Mouse (Mus musculus): ENCODE results near the gene Sh2b3.

DNA sequence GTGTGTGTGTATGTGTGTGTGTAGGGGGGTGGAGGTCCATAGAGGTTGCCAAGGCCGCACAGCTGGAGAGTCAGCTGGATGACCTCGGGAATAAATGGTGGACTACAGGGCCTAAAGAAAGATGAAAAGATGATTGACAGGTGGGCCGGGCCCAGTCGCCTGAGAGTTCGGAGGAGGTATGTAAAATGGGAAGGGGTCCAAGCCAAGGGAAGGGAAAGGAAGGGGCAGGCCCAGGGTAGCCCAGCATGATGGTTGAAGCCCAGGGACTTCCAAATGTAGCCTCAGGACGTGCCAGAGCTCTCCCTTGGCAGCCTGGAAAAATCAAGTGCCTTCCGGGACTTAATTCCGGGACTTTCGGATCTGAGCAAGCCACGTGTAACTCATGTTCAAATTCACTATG lies 17.3 kb upstream of the Sh2b3 start:
- no peak for TF ChIP-seq CTCF (IDR thresholded peaks at IDR 0.05; ENCODE audit: low read depth)
- TF ChIP-seq EP300 (IDR thresholded peaks at IDR 0.05; ENCODE audit: low read depth) = no peak

Data from liver, embryonic 14.5 days (tissue).